Comparison of ENCODE assay signal across 17 mouse cellular contexts in the genomic region with DNA sequence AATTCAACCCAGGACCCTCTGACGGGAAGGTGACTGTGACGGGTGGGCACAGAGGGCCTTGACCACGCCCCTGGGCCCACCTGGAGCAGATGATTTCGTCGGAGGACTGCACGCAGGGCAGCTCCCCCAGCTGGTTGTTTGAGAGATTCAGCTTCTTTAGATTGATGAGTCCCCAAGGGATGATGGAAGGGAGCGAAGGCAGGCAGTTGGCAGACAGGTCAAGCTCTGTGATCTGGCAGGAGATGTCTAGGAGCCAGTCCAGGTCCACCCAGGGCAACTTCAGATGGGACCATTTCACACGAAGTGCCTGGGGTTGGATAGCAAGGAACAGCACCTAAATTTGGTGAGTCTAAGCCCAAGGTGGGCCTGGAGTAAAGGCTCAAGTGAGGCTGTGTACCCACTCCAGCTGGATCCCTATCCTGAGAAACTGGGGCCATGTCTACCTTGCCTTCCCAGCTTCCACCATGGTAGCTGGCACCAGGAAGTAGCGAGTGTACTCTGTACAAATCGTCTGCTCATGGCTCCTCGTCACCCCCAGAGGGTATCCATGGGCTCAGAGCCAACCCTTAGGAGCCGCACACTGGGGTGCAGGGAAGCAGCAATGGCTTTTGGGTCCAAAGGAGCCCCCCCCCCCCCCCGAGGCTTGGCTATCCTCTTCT. TPM values are rescaled to one million over a fixed set of nuclear protein-coding genes. Genes with fewer than 3 reads are reported as not detected.
DNase-seq lines count a peak whose midpoint lies in the region; ATAC-seq and TF ChIP-seq lines count a peak whose summit lies in the region.
"Had no signal": no experiment of that assay in that cellular context is flagged by ENCODE, and none has a peak within 500 bp of the region (broad histone marks: within the 10 kb centered on the region; RNA-seq: fewer than 3 reads in every experiment).

No protein-coding gene starts in this region.

- WGBS in liver, adult 2 months, result 61% methylated on average over 13 of the region's 13 CpGs
- WGBS in macrophage (ENCODE audit: missing documents), result 85% methylated on average over 13 of the region's 13 CpGs

- peak overlapping the region; percentile 64 for H3K27ac ChIP-seq in gastrocnemius, adult 2 months
- H3K27ac ChIP-seq in liver, adult 2 months (replicated peaks; ENCODE audit: insufficient read depth, low read depth, low read length), result peak overlapping the region; percentile 14
- H3K27ac ChIP-seq in embryonic fibroblast, embryonic 13.5 days (ENCODE audit: insufficient read depth, low read length), result 0 out of 2 replicates have a peak overlapping the region, but pooled peaks have one; percentile 66
- peak overlapping the region; percentile 76 for H3K27ac ChIP-seq in macrophage

- intact Hi-C loops in gastrocnemius, adult 2 months (cut with DNase I), result loop anchor here (5.0 kb wide), 1 partner anchor 354 kb away; no protein-coding TSS in a partner anchor
- intact Hi-C loops in gastrocnemius, postnatal 36 days (cut with DNase I), result loop anchor here (2.0 kb wide), 1 partner anchor 80 kb away; the partner anchor contains the start of gene Lrrk1

- no peak for ATAC-seq in cerebellum, adult (ENCODE audit: insufficient number of reproducible peaks, low FRiP score, low TSS enrichment)

- peaks cover 17% of the 10 kb centered on the region for H3K4me1 ChIP-seq in liver, adult 2 months (ENCODE audit: control insufficient read depth, insufficient read depth, low read length)
- peaks cover 3% of the 10 kb centered on the region for H3K4me1 ChIP-seq in embryonic fibroblast, embryonic 13.5 days (ENCODE audit: control insufficient read depth, insufficient read depth, low read length)

- peaks cover 10% of the 10 kb centered on the region; the same call in 1 of the 2 replicates for H3K36me3 ChIP-seq in liver, adult 2 months (ENCODE audit: control insufficient read depth, insufficient read depth, low read length)
- peaks cover 18% of the 10 kb centered on the region; the same call in 1 of the 2 replicates for H3K36me3 ChIP-seq in macrophage (ENCODE audit: inconsistent target)

- TF ChIP-seq POLR2A in liver, adult 2 months (IDR thresholded peaks at IDR 0.05; ENCODE audit: extremely low read depth, insufficient read depth, low read length), result no peak
- no peak for TF ChIP-seq POLR2A in embryonic fibroblast, embryonic 13.5 days (IDR thresholded peaks at IDR 0.05; ENCODE audit: low read depth, low read length)

- H3K4me3 ChIP-seq in gastrocnemius, adult 2 months, result no peak overlapping the region
- H3K4me3 ChIP-seq in liver, adult 2 months (ENCODE audit: insufficient read depth, low read depth, low read length), result no peak overlapping the region
- H3K4me3 ChIP-seq in embryonic fibroblast, embryonic 13.5 days (ENCODE audit: insufficient read depth, low read length), result no peak overlapping the region
- no peak overlapping the region for H3K4me3 ChIP-seq in macrophage (ENCODE audit: inconsistent target)

- no peaks in the 10 kb centered on the region for H3K27me3 ChIP-seq in liver, adult 2 months (ENCODE audit: control insufficient read depth, insufficient read depth, low read length)

- TF ChIP-seq CTCF in gastrocnemius, adult 2 months (IDR thresholded peaks at IDR 0.05), result no peak
- TF ChIP-seq CTCF in liver, adult 2 months (IDR thresholded peaks at IDR 0.05; ENCODE audit: low read depth, low read length), result no peak
- no peak for TF ChIP-seq CTCF in embryonic fibroblast, embryonic 13.5 days (IDR thresholded peaks at IDR 0.05; ENCODE audit: borderline replicate concordance, insufficient read depth, low read length)

- H3K79me2 ChIP-seq in liver, adult 2 months (ENCODE audit: control insufficient read depth, insufficient read depth, low read length), result no peaks in the 10 kb centered on the region
- no peaks in the 10 kb centered on the region for H3K79me2 ChIP-seq in macrophage (ENCODE audit: inconsistent target)

- no peak for DNase-seq in gastrocnemius, adult 2 months
- DNase-seq in gastrocnemius, postnatal 36 days, result no peak
- DNase-seq in liver, adult 2 months (ENCODE audit: extremely low read depth, low read depth, low spot score), result peak; percentile 29
- no peak for DNase-seq in liver
- no peak for DNase-seq in kidney, adult 8-10 months
- DNase-seq: cerebellum, postnatal 36 days; kidney, adult 11 months had no signal

- H3K9ac ChIP-seq in liver, adult 2 months (ENCODE audit: low read depth, low read length), result no peak overlapping the region

RNA-seq across cellular contexts. Expression of gene Gm10974, which starts 57.0 kb away (rescaled TPM):
- total RNA-seq in gastrocnemius, adult 2 months (2021), result not detected
- total RNA-seq in gastrocnemius, postnatal 36 days (2021), result not detected
- not detected in 2 replicates for total RNA-seq in liver, adult 2 months (2014; rRNA removed)
- not detected in 2 replicates for polyA plus RNA-seq in liver, adult 2 months (2012; rRNA removed)
- polyA plus RNA-seq in embryonic fibroblast, embryonic 13.5 days (2011; ENCODE audit: insufficient read length, low read depth, missing spikeins), result not detected in 2 replicates
- total RNA-seq in macrophage (2018; cell fraction: chromatin; rRNA removed), result not detected
- total RNA-seq in macrophage (2018; cell fraction: cytosol; rRNA removed), result not detected
- not detected for total RNA-seq in macrophage (2018; cell fraction: nucleus; rRNA removed)
- polyA plus RNA-seq in macrophage (2018), result not detected in 3 replicates
- total RNA-seq: ES-E14; layer of hippocampus, adult 8-10 months; left cerebral cortex, postnatal 25 days had no signal
- polyA plus RNA-seq: brain, embryonic 14.5 days; embryonic facial prominence, embryonic 14.5 days; gonadal fat pad, adult 2 months; spleen, adult 2 months had no signal

Comparison
In these comparisons a context has a peak if more than half of its experiments do, and no peak if none do; other contexts are left out.
1. H3K27ac ChIP-seq: peak in every context shown above with its lines; median percentile 76 in macrophage; 66 in embryonic fibroblast, embryonic 13.5 days; 64 in gastrocnemius, adult 2 months; 14 in liver, adult 2 months.